Mouse (Mus musculus) forebrain, embryonic 11.5 days (tissue): ENCODE measurements around the gene Galk2. TPM values are rescaled to one million over a fixed set of nuclear protein-coding genes. Genes with fewer than 3 reads are reported as not detected.

ENCODE experiments used
- ATAC-seq: fragments of 200-750 bp; cut with Nextera tagmentation; replicated peaks from 2 replicates; pipeline ENCODE4 v1.8.0; 2017; ENCODE audit warnings: moderate TSS enrichment; ENCODE audit not compliant: low FRiP score
- DNase-seq: peaks from one replicate; pipeline ENCODE4 v3.0.0-alpha.2; 2017; ENCODE audit warnings: low spot score
- H3K27ac ChIP-seq: fragments of 300-500 bp; sonication (generic); 2 replicates; pipeline ENCODE4 v1.5.1; 2014; ENCODE audit warnings: low read depth, low read length
- H3K27me3 ChIP-seq: fragments of 300-500 bp; sonication (generic); 2 replicates; pipeline ENCODE4 v1.6.1; 2014; ENCODE audit warnings: mild to moderate bottlenecking, low read length, mixed read lengths; ENCODE audit not compliant: control insufficient read depth, insufficient read depth
- H3K36me3 ChIP-seq: fragments of 300-500 bp; sonication (generic); 2 replicates; pipeline ENCODE4 v1.6.1; 2014; ENCODE audit warnings: mild to moderate bottlenecking, low read length, moderate library complexity, mixed read lengths; ENCODE audit not compliant: control insufficient read depth, insufficient read depth
- H3K4me1 ChIP-seq: fragments of 300-500 bp; sonication (generic); replicated peaks from 2 replicates; pipeline ENCODE4 v1.6.1; 2014; ENCODE audit warnings: low read length, mixed read lengths; ENCODE audit not compliant: control insufficient read depth, insufficient read depth
- H3K4me2 ChIP-seq: fragments of 300-500 bp; sonication (generic); 2 replicates; pipeline ENCODE4 v1.6.1; 2014; ENCODE audit warnings: low read depth, mild to moderate bottlenecking, low read length, moderate library complexity, mixed read lengths; ENCODE audit not compliant: severe bottlenecking
- H3K4me3 ChIP-seq: fragments of 300-500 bp; sonication (generic); 2 replicates; pipeline ENCODE4 v1.5.1; 2014; ENCODE audit warnings: low read depth, low read length
- H3K9ac ChIP-seq: fragments of 300-500 bp; sonication (generic); 2 replicates; pipeline ENCODE4 v1.6.1; 2014; ENCODE audit warnings: low read length
- H3K9me3 ChIP-seq: fragments of 300-500 bp; sonication (generic); 2 replicates; pipeline ENCODE4 v1.6.1; 2016; ENCODE audit warnings: low read length, mixed read lengths; ENCODE audit not compliant: control insufficient read depth
- WGBS: fragments of 180-500 bp; shearing (Covaris S2); extraction: QIAGEN DNeasy Blood & Tissue Kit; methylation state at CpG from one replicate; pipeline ENCODE4 v1.1.7; 2014; 5-methylcytosine and 5-hydroxymethylcytosine counted together
- polyA plus RNA-seq: library from polyadenylated mRNA; unstranded; fragments of >200 nt; fragmentation: Nextera tagmentation; extraction: Ambion mirVana; gene quantifications from 2 replicates; pipeline ENCODE4 v1.2.1, GENCODE M21; 2014

Galk2 gene
- polyA plus RNA-seq, 1 experiment from 2014 or later, result 29.3 TPM

- DNase-seq, result no peak
- no peak overlapping the region for H3K27ac ChIP-seq
- no peak overlapping the region for H3K9ac ChIP-seq
- ATAC-seq, result no peak
- no peak overlapping the region for H3K4me2 ChIP-seq
- no peaks in the 10 kb centered on the region for H3K27me3 ChIP-seq
- H3K4me1 ChIP-seq, result no peaks in the 10 kb centered on the region
- H3K36me3 ChIP-seq, result no peaks in the 10 kb centered on the region
- no peak overlapping the region for H3K4me3 ChIP-seq
- 83% methylated on average over 3 of the region's 3 CpGs for WGBS
- H3K9me3 ChIP-seq, result no peaks in the 10 kb centered on the region
These were observed 11.2 kb downstream of the Galk2 start for GRCm38 (mm10) chr2:125870159-125870558.

GRCm38 (mm10) chr2:125885891-125886576 is 27.1 kb downstream of the Galk2 start:
- no peak overlapping the region for H3K4me2 ChIP-seq
- H3K4me3 ChIP-seq, result no peak overlapping the region
- no peaks in the 10 kb centered on the region for H3K4me1 ChIP-seq
- no peaks in the 10 kb centered on the region for H3K36me3 ChIP-seq
- no peaks in the 10 kb centered on the region for H3K9me3 ChIP-seq
- ATAC-seq, result no peak
- DNase-seq, result no peak
- 88% methylated on average over 4 of the region's 4 CpGs for WGBS
- H3K9ac ChIP-seq, result no peak overlapping the region
- H3K27ac ChIP-seq, result no peak overlapping the region
- no peaks in the 10 kb centered on the region for H3K27me3 ChIP-seq

DNA sequence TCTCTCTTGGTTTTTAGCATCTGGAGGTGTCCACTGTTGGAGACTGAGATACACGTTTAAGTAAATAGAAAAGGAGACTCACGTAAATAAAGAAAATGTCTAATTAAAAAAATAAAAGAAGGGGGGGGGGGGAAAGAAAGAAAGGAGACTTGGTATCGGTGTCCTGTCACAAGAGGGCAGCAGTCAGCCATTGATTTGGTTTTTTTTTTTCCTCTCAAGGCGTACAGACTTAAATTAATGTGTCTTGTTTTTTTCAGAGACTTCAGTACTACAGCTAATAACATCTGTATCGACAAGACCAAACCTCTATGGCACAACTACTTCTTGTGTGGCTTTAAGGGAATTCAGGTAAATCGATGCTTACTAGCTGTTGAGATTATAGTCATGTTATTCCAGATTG is 34.2 kb downstream of the Galk2 start:
- Histone ChIP-seq H3K4me3 (no peak overlapping the region), H3K4me1 (no peaks in the 10 kb centered on the region), H3K36me3 (no peaks in the 10 kb centered on the region), H3K9ac (no peak overlapping the region), H3K27ac (no peak overlapping the region), H3K4me2 (no peak overlapping the region), H3K27me3 (no peaks in the 10 kb centered on the region), H3K9me3 (no peaks in the 10 kb centered on the region)
- no peak for DNase-seq
- no peak for ATAC-seq
- 52% methylated on average over 6 of the region's 6 CpGs for WGBS

DNA sequence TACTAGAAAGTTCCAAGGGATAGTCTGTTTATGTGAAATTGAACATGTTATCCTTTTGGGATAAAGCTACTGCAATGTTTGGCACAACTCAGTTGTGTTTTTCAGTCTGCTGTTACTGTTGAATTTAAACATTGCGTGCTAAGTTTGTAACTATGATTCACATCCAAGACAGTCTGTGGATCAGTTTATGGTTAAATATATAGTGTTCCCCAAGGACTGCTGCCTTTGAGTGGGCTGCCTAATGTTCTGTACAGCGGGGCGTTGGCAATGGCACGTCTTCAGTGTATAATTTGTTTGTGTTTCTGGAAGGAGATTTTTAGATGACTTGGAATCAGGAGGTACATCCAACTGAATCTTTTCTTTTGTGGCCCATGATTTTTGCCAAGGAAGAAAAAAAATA is 36.2 kb downstream of the Galk2 start:
- Histone ChIP-seq H3K4me3 (no peak overlapping the region), H3K4me1 (no peaks in the 10 kb centered on the region), H3K4me2 (no peak overlapping the region), H3K9ac (no peak overlapping the region), H3K9me3 (no peaks in the 10 kb centered on the region), H3K27me3 (no peaks in the 10 kb centered on the region), H3K36me3 (no peaks in the 10 kb centered on the region), H3K27ac (no peak overlapping the region)
- no peak for ATAC-seq
- no peak for DNase-seq
- WGBS, result 95% methylated on average over 4 of the region's 4 CpGs

DNA sequence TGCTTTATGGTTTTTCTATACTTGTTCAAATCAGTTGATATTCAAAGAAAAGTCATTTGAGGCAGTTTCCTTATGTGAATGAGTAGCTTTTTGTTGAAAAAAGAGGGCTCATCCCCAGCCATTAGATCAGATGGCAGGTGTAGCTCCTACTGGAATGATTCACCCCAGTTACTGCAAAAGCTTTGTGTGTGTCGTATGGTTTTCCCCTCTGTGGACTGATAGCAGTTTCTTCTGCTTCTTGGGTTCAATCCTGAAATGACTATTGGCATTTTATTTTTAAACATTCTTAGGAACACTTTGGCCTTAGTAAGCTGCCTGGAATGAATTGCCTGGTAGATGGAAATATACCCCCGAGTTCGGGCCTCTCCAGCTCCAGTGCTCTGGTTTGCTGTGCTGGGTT is 37.4 kb downstream of the Galk2 start:
- no peak overlapping the region for H3K4me3 ChIP-seq

GRCm38 (mm10) chr2:125900797-125901410 is 42.0 kb downstream of the Galk2 start:
- Histone ChIP-seq H3K4me3 (no peak overlapping the region), H3K4me1 (no peaks in the 10 kb centered on the region), H3K36me3 (no peaks in the 10 kb centered on the region), H3K9ac (no peak overlapping the region), H3K27me3 (no peaks in the 10 kb centered on the region), H3K9me3 (no peaks in the 10 kb centered on the region), H3K27ac (no peak overlapping the region), H3K4me2 (no peak overlapping the region)
- ATAC-seq (no peak), DNase-seq (no peak)
- WGBS, result 92% methylated on average over 6 of the region's 6 CpGs

More for the DNA sequence above, 37.4 kb downstream of the Galk2 start:
- Histone ChIP-seq H3K27me3 (no peaks in the 10 kb centered on the region), H3K4me2 (no peak overlapping the region), H3K4me1 (no peaks in the 10 kb centered on the region), H3K27ac (no peak overlapping the region), H3K9me3 (no peaks in the 10 kb centered on the region), H3K36me3 (no peaks in the 10 kb centered on the region), H3K9ac (no peak overlapping the region)
- ATAC-seq (no peak), DNase-seq (no peak)
- 92% methylated on average over 3 of the region's 3 CpGs for WGBS

GRCm38 (mm10) chr2:125901426-125901825 is 42.5 kb downstream of the Galk2 start:
- H3K27ac ChIP-seq, result no peak overlapping the region
- 90% methylated on average over 3 of the region's 3 CpGs for WGBS
- no peaks in the 10 kb centered on the region for H3K4me1 ChIP-seq
- no peaks in the 10 kb centered on the region for H3K27me3 ChIP-seq
- no peaks in the 10 kb centered on the region for H3K9me3 ChIP-seq
- H3K9ac ChIP-seq, result no peak overlapping the region
- H3K4me3 ChIP-seq, result no peak overlapping the region
- H3K36me3 ChIP-seq, result no peaks in the 10 kb centered on the region
- ATAC-seq (no peak), DNase-seq (no peak)
- H3K4me2 ChIP-seq, result no peak overlapping the region

GRCm38 (mm10) chr2:125906407-125907066 is 47.6 kb downstream of the Galk2 start:
- Histone ChIP-seq H3K4me3 (no peak overlapping the region), H3K4me1 (no peaks in the 10 kb centered on the region), H3K9ac (no peak overlapping the region), H3K27me3 (no peaks in the 10 kb centered on the region), H3K36me3 (no peaks in the 10 kb centered on the region), H3K4me2 (no peak overlapping the region), H3K9me3 (no peaks in the 10 kb centered on the region), H3K27ac (no peak overlapping the region)
- WGBS, result 87% methylated on average over 4 of the region's 4 CpGs
- DNase-seq, result no peak
- ATAC-seq, result no peak
